Mouse (Mus musculus) C2C12 (cell line): ENCODE measurements around the gene Suz12. TPM values are rescaled to one million over a fixed set of nuclear protein-coding genes. Genes with fewer than 3 reads are reported as not detected.

Experiments
- H3K27me3 ChIP-seq: one replicate; pipeline ENCODE4 v1.6.1; 2011; ENCODE audit not compliant: control insufficient read depth, insufficient read depth, insufficient read length
- H3K36me3 ChIP-seq: one replicate; pipeline ENCODE4 v1.6.1; 2011; ENCODE audit not compliant: control insufficient read depth, insufficient read depth
- H3K4me3 ChIP-seq: one replicate; pipeline ENCODE4 v1.5.1; 2011; ENCODE audit warnings: mild to moderate bottlenecking, control low read depth; ENCODE audit not compliant: poor library complexity, insufficient read depth, severe bottlenecking
- H3K79me2 ChIP-seq: one replicate; pipeline ENCODE4 v1.6.1; 2011; ENCODE audit not compliant: control insufficient read depth, insufficient read depth
- H3K79me3 ChIP-seq: one replicate; pipeline ENCODE4 v1.6.1; 2011; ENCODE audit warnings: low read depth, control low read depth
- H3ac ChIP-seq: one replicate; pipeline ENCODE3; 2011; ENCODE audit warnings: low read depth; ENCODE audit not compliant: control insufficient read depth, insufficient read length
- CEBPB ChIP-seq: IDR thresholded peaks from one replicate; pipeline ENCODE4 v1.6.1; 2011; ENCODE audit warnings: low read depth, mild to moderate bottlenecking, control low read depth, moderate library complexity
- CTCF ChIP-seq: IDR thresholded peaks from one replicate; pipeline ENCODE4 v1.5.1; 2011; ENCODE audit not compliant: control insufficient read depth, insufficient read depth, insufficient read length
- FOSL1 ChIP-seq: IDR thresholded peaks from one replicate; pipeline ENCODE4 v1.8.0; 2011; ENCODE audit warnings: mild to moderate bottlenecking, low read length; ENCODE audit not compliant: poor library complexity, insufficient read depth, severe bottlenecking
- MAX ChIP-seq: IDR thresholded peaks from one replicate; pipeline ENCODE4 v1.6.1; 2011; ENCODE audit warnings: mild to moderate bottlenecking, control low read depth
- MYOD1 ChIP-seq: IDR thresholded peaks from one replicate; pipeline ENCODE4 v1.6.1; 2011; ENCODE audit warnings: low read depth; ENCODE audit not compliant: control insufficient read depth, insufficient read length
- MYOG ChIP-seq: IDR thresholded peaks from one replicate; pipeline ENCODE4 v1.6.1; 2011; ENCODE audit not compliant: control insufficient read depth, insufficient read length; ENCODE audit errors: extremely low read depth
- USF1 ChIP-seq: IDR thresholded peaks from one replicate; pipeline ENCODE4 v1.6.1; 2011; ENCODE audit warnings: low read depth, mild to moderate bottlenecking, control low read depth, moderate library complexity
- polyA plus RNA-seq: library from polyadenylated mRNA; unstranded; fragments of >200 nt; fragmentation: generic; extraction: Trizol; gene quantifications from one replicate; pipeline ENCODE4 v1.2.1, GENCODE M21; 2012; ENCODE audit warnings: missing spikeins

The Suz12 gene
- polyA plus RNA-seq, 1 experiment, result 11.4 TPM

- H3K27me3 ChIP-seq, result no peaks in the 10 kb centered on the region
- H3K36me3 ChIP-seq, result no peaks in the 10 kb centered on the region
- TF ChIP-seq FOSL1, result no peak
- TF ChIP-seq USF1, result no peak
- TF ChIP-seq CTCF, result no peak
- no peak for TF ChIP-seq CEBPB
- TF ChIP-seq MYOG, result no peak
- no peaks in the 10 kb centered on the region for H3K79me2 ChIP-seq
- no peak overlapping the region for H3K4me3 ChIP-seq
- no peak overlapping the region for H3ac ChIP-seq
- H3K79me3 ChIP-seq, result no peaks in the 10 kb centered on the region
Observed at GRCm38 (mm10) chr11:79986886-79987285, 6.0 kb upstream of the Suz12 start.

GRCm38 (mm10) chr11:79987896-79988295 is 5.0 kb upstream of the Suz12 start:
- TF ChIP-seq CTCF, result no peak
- TF ChIP-seq CEBPB, result no peak
- TF ChIP-seq MYOG, result no peak
- TF ChIP-seq FOSL1, result no peak
- no peak for TF ChIP-seq USF1
- TF ChIP-seq MYOD1, result no peak
- no peak for TF ChIP-seq MAX
- H3K4me3 ChIP-seq, result no peak overlapping the region
- H3K79me3 ChIP-seq, result no peaks in the 10 kb centered on the region
- H3ac ChIP-seq, result no peak overlapping the region
- no peaks in the 10 kb centered on the region for H3K36me3 ChIP-seq
- H3K79me2 ChIP-seq, result no peaks in the 10 kb centered on the region
- no peaks in the 10 kb centered on the region for H3K27me3 ChIP-seq

GRCm38 (mm10) chr11:79990120-79990519 is 2.8 kb upstream of the Suz12 start:
- Histone ChIP-seq H3K27me3 (no peaks in the 10 kb centered on the region), H3K79me2 (peaks cover 20% of the 10 kb centered on the region), H3ac (no peak overlapping the region), H3K79me3 (peaks cover 18% of the 10 kb centered on the region), H3K36me3 (no peaks in the 10 kb centered on the region), H3K4me3 (no peak overlapping the region)
- TF ChIP-seq USF1, result no peak
- TF ChIP-seq CEBPB, result no peak

GRCm38 (mm10) chr11:79991600-79991999 is 1.3 kb upstream of the Suz12 start:
- Histone ChIP-seq H3K27me3 (no peaks in the 10 kb centered on the region), H3K4me3 (no peak overlapping the region), H3ac (no peak overlapping the region), H3K79me3 (peaks cover 27% of the 10 kb centered on the region), H3K36me3 (peaks cover 10% of the 10 kb centered on the region), H3K79me2 (peaks cover 34% of the 10 kb centered on the region)
- no peak for TF ChIP-seq MYOD1
- no peak for TF ChIP-seq CEBPB
- no peak for TF ChIP-seq FOSL1
- no peak for TF ChIP-seq CTCF
- TF ChIP-seq MYOG, result no peak
- no peak for TF ChIP-seq MAX
- TF ChIP-seq USF1, result no peak

GRCm38 (mm10) chr11:79992035-79992591 is 793 bp upstream of the Suz12 start:
- Histone ChIP-seq H3K36me3 (peaks cover 15% of the 10 kb centered on the region), H3ac (peak overlapping the region; percentile 84), H3K79me3 (peaks cover 32% of the 10 kb centered on the region), H3K79me2 (peaks cover 40% of the 10 kb centered on the region), H3K27me3 (no peaks in the 10 kb centered on the region), H3K4me3 (peak overlapping the region; percentile 46)
- TF ChIP-seq CTCF (no peak), MAX (peak; percentile 65)

GRCm38 (mm10) chr11:79993356-79994270 is 707 bp downstream of the Suz12 start:
- H3K36me3 ChIP-seq, result peaks cover 28% of the 10 kb centered on the region
- H3K79me2 ChIP-seq, result peaks cover 53% of the 10 kb centered on the region
- H3K4me3 ChIP-seq, result peak overlapping the region; percentile 98
- no peaks in the 10 kb centered on the region for H3K27me3 ChIP-seq
- peaks cover 37% of the 10 kb centered on the region for H3K79me3 ChIP-seq
- TF ChIP-seq USF1, result no peak
- TF ChIP-seq MYOD1, result no peak
- no peak for TF ChIP-seq CEBPB
- TF ChIP-seq MYOG, result no peak
- no peak for TF ChIP-seq MAX
- TF ChIP-seq CTCF, result no peak
- no peak for TF ChIP-seq FOSL1
- peak overlapping the region; percentile 93 for H3ac ChIP-seq
